Mouse (Mus musculus) liver, embryonic 13.5 days (tissue): ENCODE results near the gene Mylk. TPM values are rescaled to one million over a fixed set of nuclear protein-coding genes. Genes with fewer than 3 reads are reported as not detected.

Source experiments
- ATAC-seq: fragments of 200-750 bp; cut with Nextera tagmentation; 2 replicates; pipeline ENCODE4 v1.8.0; 2017; ENCODE audit warnings: low read depth, mild to moderate bottlenecking, moderate number of reproducible peaks, moderate library complexity
- DNase-seq: peaks from one replicate; pipeline ENCODE4 v3.0.0; 2022
- H3K27ac ChIP-seq: fragments of 300-500 bp; sonication (generic); 2 replicates; pipeline ENCODE4 v1.5.1; 2015; ENCODE audit warnings: moderate library complexity, mild to moderate bottlenecking, inconsistent platforms
- H3K27me3 ChIP-seq: fragments of 300-500 bp; sonication (generic); 2 replicates; pipeline ENCODE4 v1.6.1; 2015; ENCODE audit warnings: mild to moderate bottlenecking, inconsistent platforms
- H3K36me3 ChIP-seq: fragments of 300-500 bp; sonication (generic); 2 replicates; pipeline ENCODE4 v1.6.1; 2015; ENCODE audit warnings: mild to moderate bottlenecking, inconsistent platforms
- H3K4me1 ChIP-seq: fragments of 300-500 bp; sonication (generic); replicated peaks from 2 replicates; pipeline ENCODE4 v1.6.1; 2015; ENCODE audit warnings: inconsistent platforms
- H3K4me2 ChIP-seq: fragments of 300-500 bp; sonication (generic); 2 replicates; pipeline ENCODE4 v1.6.1; 2015; ENCODE audit warnings: inconsistent platforms, mild to moderate bottlenecking, moderate library complexity
- H3K4me3 ChIP-seq: fragments of 300-500 bp; sonication (generic); replicated peaks from 2 replicates; pipeline ENCODE4 v1.5.1; 2015; ENCODE audit warnings: mild to moderate bottlenecking, inconsistent platforms
- H3K9ac ChIP-seq: fragments of 300-500 bp; sonication (generic); 2 replicates; pipeline ENCODE4 v1.6.1; 2015; ENCODE audit warnings: mild to moderate bottlenecking, inconsistent platforms
- H3K9me3 ChIP-seq: fragments of 300-500 bp; sonication (generic); replicated peaks from 2 replicates; pipeline ENCODE4 v1.6.1; 2016; ENCODE audit warnings: inconsistent platforms
- WGBS: fragments of 180-500 bp; shearing (Covaris S2); methylation state at CpG from one replicate; pipeline ENCODE4 v1.1.7; 2015; ENCODE audit not compliant: insufficient replicate concordance; 5-methylcytosine and 5-hydroxymethylcytosine counted together
- polyA plus RNA-seq: library from polyadenylated mRNA; unstranded; fragments of >200 nt; fragmentation: Nextera tagmentation; extraction: Ambion mirVana; gene quantifications from 2 replicates; pipeline ENCODE4 v1.2.1, GENCODE M21; 2015

The Mylk gene
- polyA plus RNA-seq, 1 experiment from 2014 or later, result 5.5 TPM

GRCm38 (mm10) chr16:35013501-35013900 is 268.5 kb downstream of the Mylk start:
- WGBS, result 62% methylated on average over 2 of the region's 2 CpGs
- no peak for ATAC-seq

GRCm38 (mm10) chr16:35016491-35016890 is 271.5 kb downstream of the Mylk start:
- H3K9me3 ChIP-seq, result no peaks in the 10 kb centered on the region
- H3K27me3 ChIP-seq, result peaks cover 12% of the 10 kb centered on the region; the same call in 1 of the 2 replicates
- no peak overlapping the region for H3K4me3 ChIP-seq
- no peaks in the 10 kb centered on the region for H3K4me1 ChIP-seq
- no peaks in the 10 kb centered on the region for H3K36me3 ChIP-seq
- ATAC-seq (no peak), DNase-seq (no peak)
- 48% methylated on average over 3 of the region's 3 CpGs for whole genome bisulfite sequencing
- no peak overlapping the region for H3K9ac ChIP-seq
- no peak overlapping the region for H3K27ac ChIP-seq
- H3K4me2 ChIP-seq, result no peak overlapping the region

More at GRCm38 (mm10) chr16:35013501-35013900, 268.5 kb downstream of the Mylk start:
- Histone ChIP-seq H3K36me3 (no peaks in the 10 kb centered on the region), H3K4me2 (no peak overlapping the region), H3K4me1 (no peaks in the 10 kb centered on the region), H3K4me3 (no peak overlapping the region), H3K27ac (no peak overlapping the region), H3K27me3 (no peaks in the 10 kb centered on the region), H3K9me3 (no peaks in the 10 kb centered on the region), H3K9ac (no peak overlapping the region)
- DNase-seq, result no peak

- ATAC-seq, result no peak
- H3K27me3 ChIP-seq, result peaks cover 12% of the 10 kb centered on the region; the same call in 1 of the 2 replicates
- peaks cover 7% of the 10 kb centered on the region; the same call in 1 of the 2 replicates for H3K4me1 ChIP-seq
- no peak overlapping the region for H3K4me3 ChIP-seq
- H3K4me2 ChIP-seq, result no peak overlapping the region
- no peak for DNase-seq
- no peak overlapping the region for H3K9ac ChIP-seq
- H3K27ac ChIP-seq, result no peak overlapping the region
- H3K9me3 ChIP-seq, result no peaks in the 10 kb centered on the region
- H3K36me3 ChIP-seq, result no peaks in the 10 kb centered on the region
- 65% methylated on average over 1 of the region's 1 CpGs for WGBS
Observed at GRCm38 (mm10) chr16:35018470-35018974, 273.5 kb downstream of the Mylk start.

GRCm38 (mm10) chr16:35021903-35022241 is 276.9 kb downstream of the Mylk start:
- peaks cover 11% of the 10 kb centered on the region for H3K4me1 ChIP-seq
- peaks cover 10% of the 10 kb centered on the region for H3K36me3 ChIP-seq
- peak overlapping the region; percentile 83 for H3K4me2 ChIP-seq
- WGBS, result 45% methylated on average over 5 of the region's 5 CpGs
- peaks cover 12% of the 10 kb centered on the region; the same call in 1 of the 2 replicates for H3K27me3 ChIP-seq
- no peak overlapping the region for H3K9ac ChIP-seq
- DNase-seq (no peak), ATAC-seq (no peak)
- peak overlapping the region; percentile 87 for H3K4me3 ChIP-seq
- H3K27ac ChIP-seq, result no peak overlapping the region
- H3K9me3 ChIP-seq, result no peaks in the 10 kb centered on the region

- whole genome bisulfite sequencing, result under 1% methylated on average over 90 of the region's 97 CpGs
Observed at GRCm38 (mm10) chr16:35022242-35023137, 277.5 kb downstream of the Mylk start, which contains the start of gene Hacd2. Gene Hacd2 (plus strand): TSS chr16:35022428.

GRCm38 (mm10) chr16:35023138-35023735 is 278.2 kb downstream of the Mylk start:
- no peaks in the 10 kb centered on the region for H3K9me3 ChIP-seq
- WGBS, result 11% methylated on average over 8 of the region's 8 CpGs
- H3K27ac ChIP-seq, result peak overlapping the region; percentile 78; the same call in 1 of the 2 replicates
- peaks cover 12% of the 10 kb centered on the region; the same call in 1 of the 2 replicates for H3K27me3 ChIP-seq
- H3K4me1 ChIP-seq, result peaks cover 11% of the 10 kb centered on the region
- ATAC-seq, result no peak
- peak overlapping the region; percentile 83 for H3K4me2 ChIP-seq
- no peak for DNase-seq
- peaks cover 10% of the 10 kb centered on the region for H3K36me3 ChIP-seq
- peak overlapping the region; percentile 87 for H3K4me3 ChIP-seq
- H3K9ac ChIP-seq, result peak overlapping the region; percentile 90

More at GRCm38 (mm10) chr16:35022242-35023137, 277.5 kb downstream of the Mylk start, which contains the start of gene Hacd2:
- Histone ChIP-seq H3K4me2 (peak within 1 kb of the TSS; percentile 83), H3K36me3 (peaks cover 10% of the 10 kb centered on the region), H3K27me3 (peaks cover 12% of the 10 kb centered on the region; the same call in 1 of the 2 replicates), H3K4me3 (peak within 1 kb of the TSS; percentile 87), H3K4me1 (peaks cover 11% of the 10 kb centered on the region), H3K9ac (peak within 1 kb of the TSS; percentile 90), H3K27ac (peak within 1 kb of the TSS; percentile 78), H3K9me3 (no peaks in the 10 kb centered on the region)
- ATAC-seq (peak; percentile 98), DNase-seq (peak; percentile 92)

- Histone ChIP-seq H3K4me3 (no peak overlapping the region), H3K27ac (no peak overlapping the region), H3K4me1 (peaks cover 11% of the 10 kb centered on the region), H3K9me3 (no peaks in the 10 kb centered on the region), H3K4me2 (no peak overlapping the region), H3K36me3 (peaks cover 17% of the 10 kb centered on the region), H3K9ac (no peak overlapping the region), H3K27me3 (peaks cover 11% of the 10 kb centered on the region; the same call in 1 of the 2 replicates)
- WGBS, result 80% methylated on average over 5 of the region's 5 CpGs
- DNase-seq (no peak), ATAC-seq (no peak)
Observed at GRCm38 (mm10) chr16:35024300-35024699, 279.3 kb downstream of the Mylk start.

GRCm38 (mm10) chr16:35025347-35025746 is 280.3 kb downstream of the Mylk start:
- no peak overlapping the region for H3K9ac ChIP-seq
- H3K4me2 ChIP-seq, result no peak overlapping the region
- H3K4me3 ChIP-seq, result no peak overlapping the region
- peaks cover 24% of the 10 kb centered on the region for H3K36me3 ChIP-seq
- WGBS, result 69% methylated on average over 4 of the region's 4 CpGs
- no peak overlapping the region for H3K27ac ChIP-seq
- H3K4me1 ChIP-seq, result peaks cover 11% of the 10 kb centered on the region
- ATAC-seq (no peak), DNase-seq (no peak)
- H3K9me3 ChIP-seq, result no peaks in the 10 kb centered on the region
- 0 out of 2 replicates have a peak, but pooled peaks cover 3% of the 10 kb centered on the region for H3K27me3 ChIP-seq

GRCm38 (mm10) chr16:35033241-35033640 is 288.2 kb downstream of the Mylk start:
- peaks cover 32% of the 10 kb centered on the region for H3K4me1 ChIP-seq
- H3K36me3 ChIP-seq, result peaks cover 16% of the 10 kb centered on the region
- H3K9me3 ChIP-seq, result no peaks in the 10 kb centered on the region
- WGBS, result 74% methylated on average over 3 of the region's 3 CpGs
- no peak overlapping the region; the same call in 1 of the 2 replicates for H3K27ac ChIP-seq
- DNase-seq (no peak), ATAC-seq (no peak)
- H3K27me3 ChIP-seq, result no peaks in the 10 kb centered on the region
- no peak overlapping the region for H3K9ac ChIP-seq
- no peak overlapping the region for H3K4me3 ChIP-seq
- no peak overlapping the region for H3K4me2 ChIP-seq

GRCm38 (mm10) chr16:35033809-35034577 is 289.0 kb downstream of the Mylk start:
- Histone ChIP-seq H3K4me1 (peaks cover 32% of the 10 kb centered on the region), H3K27me3 (no peaks in the 10 kb centered on the region), H3K27ac (no peak overlapping the region; the same call in 1 of the 2 replicates), H3K9me3 (no peaks in the 10 kb centered on the region), H3K9ac (no peak overlapping the region), H3K4me3 (no peak overlapping the region), H3K4me2 (no peak overlapping the region), H3K36me3 (peaks cover 12% of the 10 kb centered on the region)
- 59% methylated on average over 8 of the region's 8 CpGs for WGBS
- ATAC-seq (no peak), DNase-seq (no peak)
